Mouse (Mus musculus): ENCODE measurements around the gene Fn1. TPM values are rescaled to one million over a fixed set of nuclear protein-coding genes. Genes with fewer than 3 reads are reported as not detected.

Gene Fn1
- total RNA-seq, 1 experiment from 2014 or later, result 299 TPM

DNA sequence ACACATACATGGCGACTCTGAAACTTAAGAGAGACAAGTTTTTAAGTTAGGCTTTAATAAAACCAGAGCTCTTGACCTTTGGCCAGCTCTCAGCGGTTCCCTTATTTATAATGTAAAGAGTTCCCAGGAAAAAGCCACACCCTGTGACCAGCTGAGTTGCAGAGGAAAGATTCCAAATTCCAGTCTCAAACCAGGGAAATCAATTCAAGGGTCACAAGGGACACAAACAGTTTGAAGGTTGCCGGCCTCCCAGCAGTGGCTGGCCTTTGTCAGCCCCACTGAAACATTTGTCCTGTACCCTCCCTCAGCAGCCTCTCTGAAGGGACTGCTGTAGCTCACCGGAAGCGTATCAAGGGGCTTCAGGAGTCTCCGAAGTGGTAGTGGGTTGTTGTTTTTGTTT, 2.3 kb downstream of the Fn1 start:
- DNase-seq, result no peak

DNA sequence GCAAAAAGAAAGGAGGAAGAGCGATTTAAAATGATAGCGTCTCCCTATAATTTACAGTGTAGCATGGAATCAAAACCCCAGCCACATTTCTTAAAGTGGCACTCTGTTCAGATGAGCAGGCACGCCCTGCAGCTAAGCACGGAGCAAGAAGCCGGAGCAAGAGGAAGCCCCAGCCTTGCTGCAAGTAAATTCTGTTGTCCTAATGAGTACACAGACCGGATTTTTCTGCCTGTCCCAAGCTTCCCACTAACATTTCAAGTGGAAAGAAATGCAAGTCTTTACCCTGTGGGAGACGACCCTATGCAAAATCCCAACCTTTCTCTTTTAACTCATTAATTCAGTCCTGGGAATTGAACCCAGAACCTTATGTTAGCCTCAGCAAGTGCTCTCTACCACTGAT, 4.8 kb downstream of the Fn1 start:
- DNase-seq, result no peak

DNA sequence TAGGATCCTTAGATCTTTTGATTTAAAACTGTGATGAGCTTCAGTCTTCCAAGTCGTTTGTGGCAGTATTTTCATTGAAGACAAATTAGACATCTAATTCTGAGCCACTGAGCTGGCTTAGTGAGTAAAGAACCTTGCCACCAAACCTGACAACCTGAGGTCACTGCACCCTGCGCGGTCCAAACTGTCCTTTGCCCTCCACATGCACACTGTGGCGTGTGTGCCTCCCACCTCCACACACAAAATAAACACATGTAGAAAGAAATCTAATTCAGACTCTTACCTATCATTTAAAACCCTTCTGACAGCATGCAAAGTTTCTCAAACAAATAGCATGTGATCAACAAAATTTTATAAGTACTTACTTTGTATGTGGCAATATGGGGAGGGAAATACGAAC, 6.2 kb downstream of the Fn1 start:
- DNase-seq, result no peak

DNA sequence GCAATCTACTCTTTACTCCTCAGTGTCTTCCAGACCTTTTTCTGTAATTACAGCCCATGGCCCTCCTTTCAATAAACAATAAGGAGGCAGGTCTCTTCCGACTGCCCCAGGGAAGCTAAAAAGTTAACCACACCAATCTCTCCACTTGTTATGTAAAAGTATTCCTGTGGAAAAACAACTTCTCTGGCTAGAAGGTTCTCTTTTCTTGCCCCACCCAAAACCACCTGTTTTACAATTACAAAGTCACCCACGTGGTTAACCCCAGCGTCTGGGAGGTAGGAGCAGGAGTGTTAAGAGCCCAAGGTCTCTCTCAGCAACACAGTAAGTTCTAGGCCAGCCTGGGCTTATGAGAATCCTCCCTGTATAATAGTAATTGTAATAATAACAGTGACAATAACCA, 7.0 kb downstream of the Fn1 start:
- no peak for DNase-seq

DNA sequence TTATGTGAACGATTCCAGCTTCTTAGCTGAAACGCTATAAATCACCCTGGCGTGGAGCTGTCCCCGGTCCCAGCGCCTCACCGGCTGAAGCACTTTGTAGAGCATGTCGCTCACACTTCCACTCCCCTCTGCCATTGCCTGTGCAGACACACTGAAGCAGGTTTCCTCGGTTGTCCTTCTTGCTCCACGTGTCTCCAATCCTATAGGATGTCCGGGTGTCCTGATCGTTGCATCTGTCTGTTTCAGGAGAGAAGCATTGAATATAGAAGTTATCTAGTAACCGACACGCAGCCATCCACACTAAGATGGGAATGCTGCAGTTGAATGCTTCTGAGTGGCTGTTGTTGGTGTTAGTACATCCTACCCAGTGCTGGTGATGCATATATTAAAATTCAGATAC, 7.5 kb downstream of the Fn1 start:
- no peak for DNase-seq

DNA sequence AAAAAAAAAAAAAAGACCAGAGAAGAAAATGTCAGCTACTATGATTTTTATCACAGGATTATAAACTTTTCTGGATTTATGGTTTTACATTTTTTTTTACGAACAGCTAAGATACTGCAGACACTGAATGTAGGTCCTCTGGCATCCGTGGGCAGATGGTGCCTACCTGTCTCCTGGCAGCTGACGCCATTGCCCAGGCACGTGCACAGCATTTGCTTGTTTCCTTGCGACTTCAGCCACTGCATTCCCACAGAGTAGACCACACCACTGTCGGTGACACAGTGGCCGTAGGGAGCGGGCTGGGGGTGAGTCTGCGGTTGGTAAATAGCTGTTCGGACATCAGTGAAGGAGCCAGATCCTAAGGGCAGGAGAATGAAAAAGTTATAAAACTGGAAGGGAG, 10.2 kb downstream of the Fn1 start:
- no peak for DNase-seq

DNA sequence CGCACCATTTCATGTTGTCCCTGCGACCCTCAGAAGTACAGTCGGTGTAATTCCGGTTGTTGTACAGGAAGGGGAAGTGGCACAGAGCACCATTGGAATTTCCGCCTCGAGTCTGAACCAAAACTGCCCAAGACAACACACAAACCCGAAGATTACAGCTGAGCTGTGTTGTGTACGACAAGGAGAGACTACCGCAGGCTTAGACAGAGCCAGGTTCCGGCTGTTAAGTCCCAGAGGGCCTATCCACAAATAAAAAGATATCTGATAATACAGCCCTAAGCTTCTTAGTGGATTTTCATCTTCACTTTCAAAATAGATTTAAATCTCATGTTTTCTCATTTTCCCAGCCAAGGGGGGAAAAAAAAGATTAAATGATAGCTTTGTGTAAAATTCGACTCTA, 11.8 kb downstream of the Fn1 start:
- DNase-seq, result no peak

DNA sequence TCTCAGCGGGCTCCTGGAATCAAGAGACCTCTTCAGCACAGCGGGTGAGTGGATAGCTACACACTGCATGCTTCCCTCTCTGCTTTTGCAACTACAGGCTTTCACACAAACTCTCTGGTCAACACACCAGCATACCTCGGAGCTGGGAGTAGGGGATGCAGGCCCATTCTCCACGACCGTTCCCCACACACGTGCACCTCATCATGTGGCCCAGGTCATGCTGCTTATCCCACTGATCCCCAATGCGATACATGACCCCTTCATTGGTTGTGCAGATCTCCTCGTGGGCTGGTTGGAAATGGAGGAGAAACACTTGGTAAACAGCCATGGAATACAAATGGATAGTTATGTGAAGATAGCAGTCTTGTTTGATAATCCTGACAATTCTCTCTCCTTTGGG, 12.8 kb downstream of the Fn1 start:
- no peak for DNase-seq

DNA sequence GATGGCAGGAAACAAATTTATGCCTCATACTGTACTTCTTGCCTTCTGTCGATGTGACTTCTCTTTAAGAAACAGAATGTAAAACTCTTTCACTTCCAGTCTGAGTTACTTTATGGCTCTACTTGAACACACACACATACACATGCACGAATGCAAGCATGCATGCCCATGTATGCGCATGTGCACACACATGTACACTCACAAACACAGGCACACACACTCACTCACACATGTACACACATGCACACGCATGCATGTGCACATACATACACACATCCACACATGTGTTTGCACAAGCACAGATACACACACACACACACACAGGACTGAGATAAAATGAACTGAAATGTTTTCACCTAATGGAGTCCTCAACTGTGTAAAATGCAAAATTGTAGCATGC, 16.3 kb downstream of the Fn1 start:
- no peak for DNase-seq

DNA sequence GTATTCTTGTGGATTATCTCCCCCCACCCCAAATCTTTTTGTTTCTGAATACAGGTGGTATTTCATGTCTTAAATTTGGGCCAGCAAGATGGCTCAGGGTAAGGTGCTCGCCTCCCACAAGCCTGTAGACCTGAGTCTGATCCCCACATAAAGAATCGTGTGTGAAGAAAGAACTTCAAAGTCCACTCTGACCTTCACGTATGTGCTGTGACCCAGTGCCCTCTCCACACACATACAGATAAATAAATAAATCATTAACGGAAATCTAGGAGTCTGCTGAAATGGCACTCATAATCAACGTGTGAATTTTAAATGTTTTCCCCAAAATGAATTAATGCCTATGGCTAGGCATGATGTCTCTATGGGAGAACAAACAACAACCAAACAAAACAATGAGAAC, 16.9 kb downstream of the Fn1 start:
- no peak for DNase-seq

DNA sequence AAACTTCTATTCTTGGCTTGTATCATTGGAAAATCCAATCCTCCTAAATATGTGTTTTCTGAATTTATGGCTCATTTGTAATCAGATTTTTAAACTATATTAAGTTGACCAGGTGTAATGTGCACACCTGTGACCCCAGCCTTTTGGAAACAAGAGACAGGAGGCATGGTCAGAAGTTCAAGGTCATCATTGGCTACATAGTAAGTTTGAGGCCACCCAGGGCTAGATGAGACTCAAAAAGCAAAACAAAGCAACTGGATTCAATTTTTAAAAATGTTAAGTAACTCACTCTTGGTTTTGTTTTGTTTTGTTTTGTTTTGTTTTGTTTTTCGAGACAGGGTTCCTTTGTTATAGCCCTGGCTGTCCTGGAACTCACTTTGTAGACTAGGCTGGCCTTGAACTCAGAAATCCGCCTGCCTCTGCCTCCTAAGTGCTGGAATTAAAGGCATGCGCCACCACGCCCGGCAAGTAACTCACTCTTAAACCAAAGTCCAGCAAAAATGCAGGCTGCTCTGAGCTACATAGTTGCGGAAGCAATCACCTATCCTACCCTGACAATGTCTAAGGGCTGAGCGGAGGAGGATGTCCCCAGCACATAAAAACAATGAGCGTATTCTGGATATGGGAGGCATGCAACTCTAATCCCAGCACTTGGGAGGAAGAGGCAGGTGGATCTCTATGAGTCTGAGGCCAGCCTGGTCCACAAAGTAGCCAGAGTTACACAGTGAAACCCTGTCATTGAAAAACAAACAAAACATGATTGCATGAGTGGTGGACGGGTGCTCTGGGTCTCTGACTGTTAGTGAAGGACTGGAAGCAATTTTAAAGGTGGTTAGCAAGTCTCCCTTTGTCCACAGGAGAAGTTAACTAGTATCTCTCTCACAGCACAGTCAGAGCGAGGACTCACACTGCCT, 17.6 kb downstream of the Fn1 start:
- DNase-seq, result no peak

DNA sequence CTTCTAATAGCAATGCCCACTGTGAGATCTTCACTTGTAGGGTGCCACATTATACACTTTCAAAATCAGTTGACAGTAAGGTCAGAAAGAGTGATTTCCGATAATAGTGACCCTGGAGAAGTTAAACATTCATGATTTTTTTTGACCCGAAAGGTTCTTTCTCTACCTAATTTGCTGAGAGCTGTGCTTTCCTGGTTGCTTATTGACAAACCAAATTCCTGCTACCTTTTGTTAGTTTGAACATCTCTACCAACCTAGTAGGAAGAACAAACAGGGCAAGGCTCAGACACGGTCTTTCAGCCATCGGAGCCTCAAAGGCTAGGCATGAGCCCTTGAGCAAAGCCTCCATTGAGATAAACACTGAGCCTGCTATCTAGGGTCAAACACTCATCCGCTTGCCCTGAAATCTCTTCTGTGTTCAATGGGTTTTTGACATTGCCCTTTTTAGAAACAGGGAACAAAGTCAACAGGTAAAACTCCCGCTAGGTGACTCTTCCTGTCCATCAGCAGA, 18.5 kb downstream of the Fn1 start:
- DNase-seq, result no peak

DNA sequence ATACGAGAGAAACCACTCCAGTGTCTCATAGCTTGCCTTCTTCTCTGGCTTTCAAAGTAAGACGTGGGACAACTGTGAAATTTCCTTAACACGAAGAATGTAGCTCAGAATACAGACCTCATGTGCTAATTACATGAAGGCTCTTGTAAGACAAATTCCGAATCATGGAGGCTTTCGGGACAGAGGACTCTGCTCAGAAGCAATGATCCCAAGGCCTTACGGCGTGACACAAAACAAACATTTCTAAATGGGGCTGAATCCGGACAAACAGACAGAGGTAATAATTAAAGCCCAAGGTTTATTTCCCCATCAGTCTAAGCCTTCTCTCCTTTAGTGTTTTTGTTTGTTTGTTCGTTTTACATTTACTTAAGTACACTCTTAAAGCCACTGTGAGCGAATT, 20.6 kb downstream of the Fn1 start:
- no peak for DNase-seq

DNA sequence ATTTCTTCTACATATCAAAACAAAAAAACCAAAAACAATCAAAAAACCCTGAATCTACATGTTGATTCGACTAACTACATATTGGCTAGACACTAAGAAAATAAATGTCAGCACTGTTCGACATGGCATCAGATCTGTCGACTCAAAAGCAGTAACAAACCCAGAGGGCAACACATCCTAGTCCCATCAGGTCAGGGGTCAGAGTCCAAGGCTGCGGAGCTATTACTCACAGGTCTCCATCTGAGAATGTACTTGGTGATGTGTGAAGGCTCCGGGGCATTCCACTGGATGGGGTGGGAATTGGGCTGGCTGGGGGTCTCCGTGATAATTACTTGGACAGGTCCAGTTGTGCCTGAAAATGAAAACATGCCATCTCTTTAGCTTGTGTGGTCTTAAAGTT, 21.2 kb downstream of the Fn1 start:
- DNase-seq, result no peak

DNA sequence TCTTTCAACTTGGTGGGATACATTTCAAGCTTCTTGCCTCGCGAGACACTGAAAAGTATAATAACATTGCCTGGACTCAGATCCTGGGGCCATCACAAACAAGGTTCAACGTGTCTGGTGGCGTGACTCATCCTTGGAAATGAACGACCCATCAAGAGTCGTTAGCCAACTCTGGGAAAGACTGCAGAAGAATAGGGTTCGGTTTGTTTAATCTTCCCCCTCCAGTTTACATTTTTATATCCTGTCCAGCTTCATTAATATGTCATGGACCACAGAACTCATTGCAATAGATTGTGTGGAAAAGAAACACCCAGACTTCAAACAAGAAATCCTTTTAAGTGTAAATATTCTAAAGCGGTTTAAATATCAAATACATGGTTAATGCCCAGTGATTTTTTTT, 22.8 kb downstream of the Fn1 start:
- DNase-seq, result no peak

DNA sequence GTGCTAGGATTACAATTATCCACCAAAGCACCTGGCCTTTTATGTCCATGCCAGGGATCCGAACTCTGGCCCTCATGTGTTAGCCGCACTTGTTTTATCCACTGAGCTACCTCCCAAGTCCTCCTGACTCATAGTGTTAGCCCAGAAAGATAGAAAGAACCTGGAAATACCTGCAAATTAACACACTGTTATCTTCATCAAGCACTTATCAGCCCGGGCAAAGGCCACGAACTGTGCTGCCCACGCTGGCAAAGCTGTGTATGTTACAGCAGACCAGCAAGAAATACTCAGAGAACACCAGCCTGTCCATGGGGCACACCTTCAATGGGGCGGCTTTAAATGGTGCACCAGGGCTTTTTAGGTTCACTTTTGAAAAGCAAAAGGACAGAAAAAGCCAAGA, 29.4 kb downstream of the Fn1 start:
- DNase-seq, result no peak

DNA sequence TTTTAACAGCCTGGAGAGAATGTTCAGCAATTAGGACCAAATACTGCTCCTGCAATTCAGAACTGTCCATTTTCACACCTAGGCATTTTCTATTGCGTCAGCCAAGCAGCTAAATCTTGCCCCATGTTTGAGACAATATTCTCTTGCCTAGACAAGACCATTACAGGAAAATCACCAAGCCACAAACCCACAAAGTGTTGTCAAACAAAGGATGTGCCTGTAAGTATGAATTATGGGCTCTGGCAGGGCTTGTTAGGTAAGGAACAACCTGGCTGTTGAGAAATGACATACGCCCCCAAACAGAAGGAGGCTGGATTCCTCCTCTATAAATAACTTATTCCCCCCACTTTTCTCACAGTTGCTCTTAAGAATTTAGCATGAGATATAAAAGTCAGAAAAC, 31.5 kb downstream of the Fn1 start:
- DNase-seq, result no peak

DNA sequence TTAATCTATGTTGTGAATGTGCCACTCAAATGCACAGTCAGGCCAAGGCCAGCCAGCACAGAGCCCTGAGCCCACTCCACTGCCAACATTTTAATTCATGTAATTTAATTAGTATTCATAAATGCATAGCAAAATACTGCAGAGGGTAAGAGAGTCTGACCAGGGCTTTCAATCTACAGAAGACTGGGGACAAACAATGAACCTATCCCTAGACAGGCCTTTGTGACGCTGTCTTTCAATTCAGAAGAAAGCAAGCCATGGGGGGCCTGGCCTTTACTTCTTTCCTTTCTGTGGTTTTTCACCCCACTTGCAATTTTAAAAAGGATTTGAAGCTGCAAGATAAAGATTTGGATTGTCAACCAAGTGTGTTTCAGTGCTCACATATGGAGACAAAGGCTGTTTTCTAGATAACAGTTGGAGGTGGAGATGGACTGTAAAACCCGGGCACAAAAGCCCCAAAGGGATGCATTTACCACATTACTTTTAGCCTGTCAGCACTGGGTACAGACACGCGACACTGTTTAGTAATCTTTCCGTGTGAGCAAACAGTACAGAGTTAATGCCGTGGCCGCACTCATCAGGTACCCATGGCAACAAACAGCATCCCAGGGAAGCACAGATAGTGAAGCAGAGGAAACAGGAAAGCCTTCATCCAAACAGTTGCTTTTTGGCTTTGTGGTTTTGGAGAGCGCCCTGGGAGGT, 38.3 kb downstream of the Fn1 start:
- DNase-seq, result no peak

DNA sequence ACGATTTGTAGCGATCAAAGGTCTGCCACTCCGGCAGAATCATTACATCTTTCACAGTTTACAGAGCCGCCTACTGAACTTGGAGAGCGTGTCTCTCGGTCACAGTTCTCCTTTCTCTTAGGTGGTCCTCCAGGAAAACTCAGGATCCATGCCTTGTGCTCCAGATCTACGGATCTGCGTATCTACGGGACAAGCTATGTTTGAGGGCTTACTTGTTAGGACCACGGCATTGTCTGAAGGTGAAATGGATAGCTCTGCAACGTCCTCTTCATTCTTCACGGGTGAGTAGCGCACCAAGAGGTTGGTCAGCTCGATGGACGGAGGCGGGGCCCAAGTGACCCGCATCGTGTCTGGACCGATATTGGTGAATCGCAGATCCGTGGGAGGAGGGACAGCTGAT, 40.7 kb downstream of the Fn1 start:
- DNase-seq, result no peak

DNA sequence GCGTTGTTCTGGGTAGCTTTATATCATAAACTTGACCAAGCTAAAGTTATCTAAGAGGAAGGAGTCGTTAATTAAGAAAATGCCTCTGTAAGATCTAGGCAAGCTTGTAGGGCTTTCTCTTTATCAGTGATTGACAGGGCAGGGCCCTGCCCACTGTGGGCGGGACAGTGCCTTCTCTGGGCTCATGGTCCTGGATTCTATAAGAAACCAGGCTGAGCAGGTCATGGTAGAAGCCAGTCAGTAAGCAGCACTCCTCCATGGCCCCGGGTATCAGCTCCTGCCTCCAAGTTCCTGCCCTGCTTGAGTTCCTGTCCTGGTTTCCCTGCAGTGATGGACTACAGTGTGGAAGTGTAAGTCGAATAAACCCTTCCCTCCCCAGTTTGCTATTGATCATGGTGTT, 43.1 kb downstream of the Fn1 start:
- no peak for DNase-seq

DNA sequence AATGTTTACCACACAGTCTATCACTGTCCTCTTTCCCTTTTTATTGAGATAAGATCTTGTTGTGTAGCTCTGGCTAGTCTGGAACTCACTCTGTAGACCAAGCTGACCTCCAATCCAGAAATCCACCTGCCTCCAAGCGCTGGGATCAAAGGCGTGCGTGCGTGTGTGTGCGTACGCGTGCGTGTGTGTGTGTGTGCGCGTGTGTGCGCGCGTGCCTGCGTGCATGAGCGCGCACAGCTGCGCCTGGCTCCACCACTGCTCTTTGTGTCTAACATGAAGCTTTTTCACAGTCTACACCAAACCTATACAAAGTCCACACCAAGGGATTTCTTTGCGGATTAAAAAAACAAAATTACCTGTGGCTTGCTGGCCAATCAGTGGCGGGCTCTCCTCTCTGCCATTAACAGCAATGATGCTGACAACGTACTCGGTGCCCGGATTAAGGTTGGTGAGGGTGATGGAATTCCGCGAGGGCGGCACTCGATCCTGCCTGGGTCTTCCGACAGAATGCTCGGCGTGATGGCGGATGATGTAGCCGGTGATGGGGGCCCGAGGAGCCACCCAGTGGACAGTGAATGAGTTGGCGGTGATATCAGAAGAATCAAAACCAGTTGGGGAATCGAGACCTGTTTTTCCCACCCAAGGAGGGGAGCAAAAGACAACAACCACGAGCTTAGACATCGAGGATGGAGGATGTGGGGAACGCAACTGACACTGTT, 43.8 kb downstream of the Fn1 start:
- DNase-seq, result no peak

DNA sequence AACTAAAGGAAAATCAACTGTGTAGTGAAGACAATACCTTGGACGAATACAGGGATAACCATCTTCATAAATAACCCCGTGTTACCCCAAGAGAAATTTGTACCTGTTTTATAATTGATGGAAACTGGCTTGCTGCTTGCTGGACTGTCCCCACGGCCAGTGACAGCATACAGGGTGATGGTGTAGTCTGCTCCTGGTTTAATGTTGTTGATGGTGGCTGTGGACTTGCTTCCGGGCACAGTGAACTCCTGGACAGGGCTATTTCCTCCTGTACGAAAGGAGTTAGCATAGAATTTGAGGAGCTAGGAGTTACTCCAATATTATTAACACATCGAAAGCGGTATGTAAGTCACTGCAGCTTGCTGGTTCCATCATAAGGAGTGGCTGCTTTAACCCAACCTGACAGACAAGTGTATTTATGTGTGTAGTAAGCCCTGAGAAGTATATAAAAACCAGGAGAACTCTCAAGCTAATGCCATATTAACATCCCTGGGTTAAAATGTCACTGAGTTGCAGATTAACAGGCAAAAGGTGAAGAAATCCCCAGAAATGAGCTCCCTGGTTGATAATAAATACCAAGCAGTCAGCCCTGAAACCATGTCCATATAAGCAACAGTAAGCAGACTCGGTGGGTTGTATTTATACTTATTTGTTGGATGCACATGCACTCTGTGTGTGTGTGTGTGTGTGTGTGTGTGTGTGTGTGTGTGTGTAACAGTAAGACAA, 46.2 kb downstream of the Fn1 start:
- DNase-seq, result no peak
